Mouse (Mus musculus): ENCODE data around the gene Hoxd10. TPM values are rescaled to one million over a fixed set of nuclear protein-coding genes. Genes with fewer than 3 reads are reported as not detected.

The Hoxd10 gene
- 0.14 and 0.34 TPM in 2 replicates for polyA plus RNA-seq (2015; fragmentation: Nextera tagmentation; extraction: Ambion mirVana)

DNA sequence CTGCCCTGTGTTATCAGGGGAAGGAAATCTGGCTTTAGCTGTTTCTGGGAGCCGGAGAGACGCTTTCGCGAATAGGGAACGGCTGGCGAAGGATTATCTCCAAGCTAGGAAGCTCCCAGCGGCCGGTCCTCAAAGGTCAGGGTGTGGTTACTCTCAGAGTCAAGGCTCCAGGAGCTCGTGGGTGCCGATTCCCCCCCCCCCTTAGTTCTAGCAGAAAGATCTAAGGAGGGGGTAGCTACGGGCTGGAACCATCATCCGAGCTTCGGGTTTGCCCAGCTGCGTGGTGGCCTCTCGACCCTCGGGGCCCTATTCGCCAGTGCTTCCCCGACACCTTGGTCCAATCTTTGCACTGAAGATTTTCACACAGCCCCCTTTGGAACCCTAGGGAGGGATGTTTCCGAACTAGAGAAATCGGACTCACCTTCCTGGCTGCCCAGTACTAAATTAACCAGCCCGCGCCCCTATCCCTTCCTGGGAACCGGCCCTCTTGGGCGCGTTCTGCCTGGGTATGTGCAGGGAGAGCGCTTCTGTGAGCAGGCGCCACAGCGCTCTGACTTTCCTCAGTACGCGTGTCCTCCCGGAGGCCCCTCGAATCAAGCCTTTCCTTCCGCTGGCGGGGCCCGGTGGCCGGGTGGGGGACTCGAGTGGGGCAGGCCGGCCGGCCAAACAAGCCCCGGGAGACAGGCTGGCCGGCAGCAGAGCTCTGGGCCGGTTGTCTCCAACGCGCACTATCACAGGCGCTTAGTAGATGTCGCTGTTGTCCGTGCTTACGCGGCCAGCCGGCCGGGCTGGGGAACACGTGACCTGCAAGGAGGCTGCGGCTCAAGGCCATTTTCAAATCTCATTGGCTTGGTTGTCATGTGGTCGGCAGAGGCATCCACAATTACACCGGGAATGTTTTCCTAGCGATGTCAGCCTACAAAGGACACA is at the start of gene Hoxd10:
Hoxd10 (plus strand) TSS at position 903 of the 930 bp plus-strand sequence.
- Histone ChIP-seq H3K4me1 (peaks cover 3% of the 10 kb centered on the region; the same call in 1 of the 2 replicates), H3K27ac (no peak within 1 kb of the TSS), H3K27me3 (peaks cover 98% of the 10 kb centered on the region), H3K9ac (no peak within 1 kb of the TSS), H3K4me2 (no peak within 1 kb of the TSS), H3K36me3 (no peaks in the 10 kb centered on the region), H3K9me3 (no peaks in the 10 kb centered on the region), H3K4me3 (no peak within 1 kb of the TSS)
- WGBS, result under 1% methylated on average over 56 of the region's 56 CpGs
- peak; percentile 73; the same call in 1 of the 2 replicates for ATAC-seq (ENCODE audit: borderline replicate concordance, extremely low read depth, low FRiP score, low TSS enrichment)

DNA sequence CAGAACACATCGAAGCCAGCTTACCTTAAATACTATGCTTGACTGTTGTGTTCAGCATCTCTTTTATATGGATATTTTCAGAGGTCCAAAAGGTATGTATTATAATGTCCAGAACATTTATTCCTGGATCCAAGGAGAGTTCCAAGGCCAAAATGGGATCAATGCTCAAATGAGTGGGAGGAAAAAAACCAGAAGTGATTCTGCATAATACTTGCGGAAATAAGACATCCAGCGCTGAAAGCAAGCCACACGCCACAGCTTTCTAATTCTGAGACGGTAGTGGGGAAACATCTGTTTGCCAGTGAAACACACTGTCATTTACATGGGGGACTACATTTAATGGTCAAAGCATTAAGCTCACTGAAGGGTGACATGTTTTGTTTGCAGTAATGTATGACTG is 49.3 kb upstream of the Hoxd10 start:
- Histone ChIP-seq H3K36me3 (no peaks in the 10 kb centered on the region), H3K9me3 (no peaks in the 10 kb centered on the region), H3K27me3 (peaks cover 36% of the 10 kb centered on the region), H3K4me2 (no peak overlapping the region), H3K9ac (no peak overlapping the region), H3K4me1 (no peaks in the 10 kb centered on the region), H3K4me3 (no peak overlapping the region), H3K27ac (no peak overlapping the region)
- no peak for ATAC-seq (ENCODE audit: borderline replicate concordance, extremely low read depth, low FRiP score, low TSS enrichment)
- 71% methylated on average over 5 of the region's 5 CpGs for WGBS

DNA sequence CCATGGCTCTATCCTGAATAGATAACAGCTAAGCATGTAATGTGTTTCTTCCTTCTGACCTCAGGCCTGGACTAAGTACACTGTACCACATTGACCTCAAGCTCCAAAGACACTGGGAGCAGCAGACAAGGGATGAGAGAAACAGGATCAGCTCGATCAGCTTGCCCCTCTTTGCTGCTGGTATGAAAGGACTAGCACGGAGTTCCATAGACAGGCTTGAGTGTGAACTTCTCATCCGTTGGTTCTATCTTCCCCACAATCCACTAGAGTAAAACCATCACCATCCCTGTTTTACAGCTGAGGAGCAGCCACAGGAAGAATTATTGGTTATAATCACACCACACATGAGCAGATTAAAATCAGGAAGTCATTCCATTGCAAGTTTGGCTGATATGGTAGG is 46.1 kb upstream of the Hoxd10 start:
- no peak for ATAC-seq (ENCODE audit: borderline replicate concordance, extremely low read depth, low FRiP score, low TSS enrichment)

DNA sequence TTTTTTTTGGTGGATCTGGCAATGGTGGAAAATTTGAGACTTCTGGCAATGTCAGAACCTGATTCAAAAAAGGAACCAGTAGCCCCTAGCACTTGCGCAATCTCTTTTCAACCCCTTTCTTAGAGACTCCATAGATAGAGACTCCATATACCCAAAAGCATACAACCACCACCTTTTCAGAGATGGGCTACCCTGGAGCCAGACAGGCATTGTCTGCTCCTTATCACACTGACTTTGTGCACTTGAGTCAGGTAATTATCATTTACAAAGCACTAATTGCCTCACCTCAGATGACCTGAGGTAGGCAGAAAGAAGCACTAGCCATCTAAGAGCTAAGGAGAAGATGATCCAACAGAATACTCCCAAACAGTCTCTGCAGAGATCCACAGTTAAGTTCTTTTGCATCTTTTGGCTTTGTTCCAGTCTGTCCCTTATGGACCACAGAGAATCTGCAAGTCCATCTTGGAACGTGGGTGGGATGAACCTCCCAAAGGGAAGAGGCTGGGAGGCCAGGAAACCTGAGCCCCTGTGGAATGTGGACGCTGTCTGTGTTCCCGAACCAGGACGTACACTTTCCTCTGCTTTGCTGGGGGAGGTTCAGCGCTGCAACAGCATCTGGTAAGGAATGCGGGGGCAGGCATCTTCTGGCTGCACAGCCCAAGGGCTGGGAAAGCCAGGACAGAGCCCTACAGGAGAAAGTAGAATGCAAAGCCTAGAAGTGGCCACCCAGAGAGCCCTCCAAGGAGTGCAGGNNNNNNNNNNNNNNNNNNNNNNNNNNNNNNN is 44.5 kb upstream of the Hoxd10 start:
- H3K36me3 ChIP-seq, result no peaks in the 10 kb centered on the region
- no peaks in the 10 kb centered on the region for H3K4me1 ChIP-seq
- no peak overlapping the region for H3K9ac ChIP-seq
- 15% methylated on average over 7 of the region's 7 CpGs for WGBS
- no peak overlapping the region for H3K4me2 ChIP-seq
- H3K27ac ChIP-seq, result no peak overlapping the region
- H3K4me3 ChIP-seq, result no peak overlapping the region
- ATAC-seq (ENCODE audit: borderline replicate concordance, extremely low read depth, low FRiP score, low TSS enrichment), result no peak
- no peaks in the 10 kb centered on the region for H3K9me3 ChIP-seq
- peaks cover 85% of the 10 kb centered on the region for H3K27me3 ChIP-seq

More for the DNA sequence above, 46.1 kb upstream of the Hoxd10 start:
- 79% methylated on average over 3 of the region's 3 CpGs for WGBS
- no peak overlapping the region for H3K4me3 ChIP-seq
- H3K36me3 ChIP-seq, result no peaks in the 10 kb centered on the region
- H3K4me2 ChIP-seq, result no peak overlapping the region
- no peak overlapping the region for H3K27ac ChIP-seq
- H3K4me1 ChIP-seq, result no peaks in the 10 kb centered on the region
- peaks cover 68% of the 10 kb centered on the region for H3K27me3 ChIP-seq
- H3K9ac ChIP-seq, result no peak overlapping the region
- no peaks in the 10 kb centered on the region for H3K9me3 ChIP-seq

DNA sequence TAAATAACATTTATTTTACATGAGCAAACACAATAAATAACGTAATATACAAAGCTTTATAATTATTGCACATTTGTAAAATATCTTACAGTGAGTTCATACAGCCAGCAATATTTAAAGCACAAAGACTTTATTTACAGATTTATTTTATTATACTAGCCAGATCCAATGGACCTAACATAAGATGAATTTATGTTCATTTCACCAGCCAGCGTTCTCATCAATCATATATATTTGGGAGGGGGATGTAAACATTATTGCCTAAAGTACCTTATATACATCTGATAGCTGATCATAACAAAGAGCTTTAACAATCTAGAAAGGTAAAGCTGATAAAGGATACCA is 38.8 kb upstream of the Hoxd10 start:
- WGBS, result 32% methylated on average over 2 of the region's 2 CpGs
- Histone ChIP-seq H3K36me3 (no peaks in the 10 kb centered on the region), H3K9me3 (no peaks in the 10 kb centered on the region), H3K27ac (no peak overlapping the region), H3K9ac (no peak overlapping the region), H3K4me2 (no peak overlapping the region), H3K27me3 (peaks cover 92% of the 10 kb centered on the region), H3K4me3 (no peak overlapping the region), H3K4me1 (peaks cover 16% of the 10 kb centered on the region)
- no peak for ATAC-seq (ENCODE audit: borderline replicate concordance, extremely low read depth, low FRiP score, low TSS enrichment)

DNA sequence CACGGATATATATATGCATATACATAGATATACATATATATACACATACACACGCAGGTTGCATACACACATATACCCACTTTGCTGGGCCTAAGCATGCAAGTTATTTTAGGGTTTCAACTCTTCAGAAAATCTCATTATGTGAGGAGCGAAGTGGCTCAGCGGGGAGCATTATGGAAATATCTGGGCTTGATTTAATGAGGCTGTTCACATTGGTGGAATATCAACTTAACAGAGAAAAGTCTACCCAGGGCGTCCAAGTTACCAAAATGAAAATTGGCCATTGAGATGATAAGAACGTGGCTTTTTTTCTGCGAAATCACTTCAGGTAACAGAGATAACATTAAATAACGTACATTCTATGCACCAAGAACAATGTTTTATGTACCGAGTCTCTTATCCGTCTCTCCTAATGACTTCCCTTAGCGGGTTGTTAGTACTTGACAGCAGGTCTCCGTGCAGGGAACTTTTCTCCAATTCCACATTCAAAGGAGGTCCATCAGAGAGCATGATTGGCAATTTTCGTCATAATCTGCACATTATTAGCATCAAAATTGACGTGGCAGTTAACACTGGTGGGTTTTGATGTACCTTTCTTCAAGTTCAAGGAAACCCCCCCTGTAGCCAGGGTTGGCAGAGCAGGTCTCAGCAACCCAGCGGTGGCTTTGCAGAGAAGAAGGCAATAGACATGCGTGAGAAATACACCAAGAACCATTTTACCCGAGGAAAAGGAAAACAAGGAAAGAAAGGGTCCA is 37.8 kb upstream of the Hoxd10 start:
- Histone ChIP-seq H3K9ac (no peak overlapping the region), H3K4me3 (no peak overlapping the region), H3K27me3 (peaks cover 91% of the 10 kb centered on the region), H3K36me3 (no peaks in the 10 kb centered on the region), H3K4me1 (peaks cover 18% of the 10 kb centered on the region), H3K4me2 (no peak overlapping the region), H3K27ac (no peak overlapping the region), H3K9me3 (no peaks in the 10 kb centered on the region)
- no peak for ATAC-seq (ENCODE audit: borderline replicate concordance, extremely low read depth, low FRiP score, low TSS enrichment)
- 15% methylated on average over 17 of the region's 17 CpGs for WGBS

DNA sequence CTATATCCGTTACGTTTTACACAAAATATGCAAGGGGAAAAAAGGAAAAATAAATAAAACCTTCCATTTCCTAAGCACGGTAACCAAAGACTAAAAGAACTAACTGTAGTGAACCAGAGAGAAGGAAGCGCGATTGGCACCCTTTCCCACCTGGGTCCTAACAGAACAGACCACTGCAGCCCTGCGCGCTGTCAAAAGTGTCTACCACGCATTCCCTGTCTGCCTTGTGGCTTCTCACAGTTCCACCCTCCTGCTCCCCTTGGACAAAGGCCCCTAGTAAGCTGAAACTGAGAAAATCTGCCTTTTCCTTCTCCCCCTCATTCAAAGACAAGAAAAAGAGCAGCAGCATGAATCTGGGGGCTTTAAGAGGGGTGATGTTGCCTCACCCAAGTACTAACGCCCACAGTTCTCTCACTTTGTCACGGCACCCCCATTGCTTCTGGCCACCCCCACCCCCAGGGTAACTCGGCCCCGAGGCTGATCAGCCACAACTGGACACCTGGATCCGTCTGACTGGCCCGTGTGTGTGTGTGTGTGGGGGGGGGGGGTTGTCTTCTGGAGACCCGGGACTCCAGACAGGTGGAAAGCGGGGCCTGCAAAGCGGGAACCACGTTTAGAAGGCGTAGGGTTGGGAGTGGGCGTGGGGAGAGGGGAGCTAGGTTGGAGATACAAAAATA is 36.8 kb upstream of the Hoxd10 start:
- no peak overlapping the region for H3K4me2 ChIP-seq
- no peak overlapping the region for H3K4me3 ChIP-seq
- WGBS, result 3% methylated on average over 20 of the region's 20 CpGs

DNA sequence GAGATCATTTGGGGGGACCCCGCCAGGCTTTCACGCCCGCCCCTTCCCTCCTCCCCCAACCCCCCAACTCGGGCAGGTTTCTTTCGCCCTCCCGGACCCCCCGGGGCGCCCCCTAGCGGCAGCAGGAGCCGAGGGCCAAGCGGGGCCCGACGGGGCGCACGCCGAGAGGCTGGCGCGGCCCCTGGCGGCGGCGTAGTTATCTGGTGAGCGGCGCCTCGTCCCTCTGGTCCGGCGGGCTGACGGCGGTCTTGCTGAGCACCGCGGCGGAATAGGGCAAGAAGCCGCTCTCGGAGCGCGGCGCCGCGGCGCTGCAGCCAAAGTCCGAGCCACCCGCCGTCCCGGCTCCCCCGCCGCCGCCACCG is 36.3 kb upstream of the Hoxd10 start:
- peaks cover 20% of the 10 kb centered on the region for H3K4me1 ChIP-seq
- H3K9ac ChIP-seq, result no peak overlapping the region
- no peak overlapping the region for H3K27ac ChIP-seq
- peaks cover 91% of the 10 kb centered on the region for H3K27me3 ChIP-seq
- ATAC-seq (ENCODE audit: borderline replicate concordance, extremely low read depth, low FRiP score, low TSS enrichment), result no peak
- peak overlapping the region; percentile 35 for H3K4me3 ChIP-seq
- no peaks in the 10 kb centered on the region for H3K9me3 ChIP-seq
- no peaks in the 10 kb centered on the region for H3K36me3 ChIP-seq
- WGBS, result 0% methylated on average over 6 of the region's 47 CpGs
- H3K4me2 ChIP-seq, result peak overlapping the region; percentile 54

More for the DNA sequence above, 36.8 kb upstream of the Hoxd10 start:
- no peak; the same call in 1 of the 2 replicates for ATAC-seq (ENCODE audit: borderline replicate concordance, extremely low read depth, low FRiP score, low TSS enrichment)
- Histone ChIP-seq H3K27ac (no peak overlapping the region), H3K9ac (no peak overlapping the region), H3K36me3 (no peaks in the 10 kb centered on the region), H3K4me1 (peaks cover 20% of the 10 kb centered on the region), H3K9me3 (no peaks in the 10 kb centered on the region), H3K27me3 (peaks cover 91% of the 10 kb centered on the region)

DNA sequence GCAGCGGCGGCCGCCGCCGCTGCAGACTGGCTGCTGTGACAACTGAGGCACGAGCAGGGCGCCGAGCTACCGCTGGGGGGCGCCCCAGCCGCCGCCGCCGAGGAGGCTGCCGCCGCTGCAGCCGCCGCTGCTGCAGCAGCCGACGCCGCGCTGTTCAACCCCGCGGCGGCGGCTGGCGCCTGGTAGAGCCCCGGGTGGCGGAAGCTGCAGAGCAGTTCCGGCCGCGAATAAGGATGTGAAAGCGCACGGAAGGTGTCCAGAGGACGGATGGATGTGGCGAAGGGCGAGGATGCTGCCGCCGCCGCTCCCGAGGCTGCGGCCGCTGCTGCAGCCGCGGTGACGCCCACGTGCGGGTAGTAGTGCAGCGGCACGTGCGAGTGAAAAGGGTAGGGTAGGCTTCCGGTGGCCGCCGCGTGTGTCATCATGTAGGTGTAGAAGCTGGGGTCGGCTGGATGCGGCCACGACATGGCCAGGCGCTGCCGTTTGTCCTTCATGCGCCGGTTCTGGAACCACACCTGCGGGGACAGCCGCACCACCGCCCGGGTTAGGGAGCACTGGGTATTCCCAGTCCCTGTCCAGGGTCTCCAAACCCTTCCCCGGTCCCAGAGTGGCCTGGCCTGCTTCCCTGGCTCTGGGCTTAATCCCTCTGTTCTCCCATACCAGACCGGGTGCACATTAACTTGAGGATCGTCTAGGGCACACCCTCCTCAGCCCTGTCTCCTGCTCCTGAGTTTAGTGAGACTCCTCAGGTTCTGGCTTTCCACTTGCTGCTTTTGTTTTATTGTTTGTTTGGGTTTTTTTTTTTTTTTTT is 35.7 kb upstream of the Hoxd10 start:
- Histone ChIP-seq H3K4me3 (peak overlapping the region; percentile 35), H3K27me3 (peaks cover 91% of the 10 kb centered on the region), H3K4me2 (peak overlapping the region; percentile 54), H3K36me3 (no peaks in the 10 kb centered on the region), H3K27ac (no peak overlapping the region), H3K4me1 (peaks cover 20% of the 10 kb centered on the region), H3K9ac (no peak overlapping the region; the same call in 1 of the 2 replicates), H3K9me3 (no peaks in the 10 kb centered on the region)
- 1% methylated on average over 61 of the region's 69 CpGs for WGBS
- ATAC-seq (ENCODE audit: borderline replicate concordance, extremely low read depth, low FRiP score, low TSS enrichment), result no peak; the same call in 1 of the 2 replicates

DNA sequence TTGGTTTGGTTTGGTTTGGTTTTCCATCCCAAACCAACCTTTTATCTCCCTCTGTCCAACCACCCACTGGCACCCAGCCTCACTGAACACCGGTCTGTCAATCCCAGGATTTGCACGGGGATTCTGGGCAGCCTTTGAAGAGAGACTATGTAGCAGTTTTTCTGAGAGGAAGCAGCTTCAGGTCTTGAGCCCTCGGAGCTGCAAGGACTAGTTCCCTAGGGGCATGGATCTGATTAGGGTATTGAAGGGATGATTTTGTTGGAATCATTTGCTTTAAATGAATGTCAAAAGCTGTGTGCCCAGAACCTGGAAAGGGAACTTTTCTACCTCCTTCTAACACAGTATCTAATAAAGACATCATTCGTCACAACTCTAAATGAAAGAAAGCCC is 35.1 kb upstream of the Hoxd10 start:
- ATAC-seq (ENCODE audit: borderline replicate concordance, extremely low read depth, low FRiP score, low TSS enrichment), result no peak
- WGBS, result 4% methylated on average over 4 of the region's 4 CpGs
- H3K9ac ChIP-seq, result no peak overlapping the region

More for the DNA sequence above, 35.1 kb upstream of the Hoxd10 start:
- H3K27me3 ChIP-seq, result peaks cover 91% of the 10 kb centered on the region
- H3K36me3 ChIP-seq, result no peaks in the 10 kb centered on the region
- no peak overlapping the region for H3K4me3 ChIP-seq
- no peak overlapping the region for H3K4me2 ChIP-seq
- H3K4me1 ChIP-seq, result peaks cover 23% of the 10 kb centered on the region
- H3K9me3 ChIP-seq, result no peaks in the 10 kb centered on the region
- no peak overlapping the region for H3K27ac ChIP-seq

Data from lung, embryonic 15.5 days (tissue).